Mouse (Mus musculus): ENCODE measurements around the gene Uchl1. TPM values are rescaled to one million over a fixed set of nuclear protein-coding genes. Genes with fewer than 3 reads are reported as not detected.

Uchl1 gene
- total and polyA plus RNA-seq, 3 experiments: 0.33 TPM; not detected in 2

GRCm38 (mm10) chr5:66729306-66729705 lies 53.4 kb downstream of the Uchl1 start:
- no peaks in the 10 kb centered on the region for H3K4me1 ChIP-seq (ENCODE audit: insufficient read depth, low read depth, low read length)
- no peak for TF ChIP-seq CTCF (IDR thresholded peaks at IDR 0.05; ENCODE audit: low read depth, low read length)
- no peaks in the 10 kb centered on the region for H3K27me3 ChIP-seq (ENCODE audit: insufficient read depth, low read length)
- DNase-seq (ENCODE audit: low spot score) (no peak), ATAC-seq (ENCODE audit: extremely low read depth, insufficient number of reproducible peaks, low FRiP score, poor library complexity, severe bottlenecking) (no peak)
- no peaks in the 10 kb centered on the region for H3K36me3 ChIP-seq (replicated peaks)
- no peak overlapping the region for H3K4me3 ChIP-seq (ENCODE audit: low read depth, low read length)
- peaks cover 46% of the 10 kb centered on the region for H3K9me3 ChIP-seq (replicated peaks)

GRCm38 (mm10) chr5:66730621-66731301 lies 54.9 kb downstream of the Uchl1 start:
- TF ChIP-seq TAL1 (conservative IDR thresholded peaks at IDR 0.05; ENCODE audit: low read depth, low read length) (no peak), CTCF (IDR thresholded peaks at IDR 0.05; ENCODE audit: low read depth, low read length) (no peak), GATA1 (IDR thresholded peaks at IDR 0.05; ENCODE audit: borderline replicate concordance, low read length) (no peak), GATA2 (IDR thresholded peaks at IDR 0.05; ENCODE audit: borderline replicate concordance, low read depth, low read length) (no peak), POLR2AphosphoS5 (IDR thresholded peaks at IDR 0.05; ENCODE audit: insufficient replicate concordance, low read depth, low read length) (no peak)

GRCm38 (mm10) chr5:66731302-66731697 lies 55.4 kb downstream of the Uchl1 start:
- Histone ChIP-seq H3K4me3 (ENCODE audit: low read depth, low read length) (no peak overlapping the region), H3K36me3 (replicated peaks) (no peaks in the 10 kb centered on the region), H3K9me3 (replicated peaks) (peaks cover 43% of the 10 kb centered on the region), H3K27me3 (ENCODE audit: insufficient read depth, low read length) (no peaks in the 10 kb centered on the region), H3K4me1 (ENCODE audit: insufficient read depth, low read depth, low read length) (no peaks in the 10 kb centered on the region)
- no peak for DNase-seq (ENCODE audit: low spot score)
- TF ChIP-seq GATA2 (IDR thresholded peaks at IDR 0.05; ENCODE audit: borderline replicate concordance, low read depth, low read length) (no peak), CTCF (IDR thresholded peaks at IDR 0.05; ENCODE audit: low read depth, low read length) (no peak), TAL1 (conservative IDR thresholded peaks at IDR 0.05; ENCODE audit: low read depth, low read length) (no peak), GATA1 (IDR thresholded peaks at IDR 0.05; ENCODE audit: borderline replicate concordance, low read length) (no peak), POLR2AphosphoS5 (IDR thresholded peaks at IDR 0.05; ENCODE audit: insufficient replicate concordance, low read depth, low read length) (no peak)
- no peak for ATAC-seq (ENCODE audit: extremely low read depth, insufficient number of reproducible peaks, low FRiP score, poor library complexity, severe bottlenecking)

More at GRCm38 (mm10) chr5:66730621-66731301, 54.9 kb downstream of the Uchl1 start:
- Histone ChIP-seq H3K36me3 (replicated peaks) (no peaks in the 10 kb centered on the region), H3K9me3 (replicated peaks) (peaks cover 41% of the 10 kb centered on the region), H3K4me3 (ENCODE audit: low read depth, low read length) (no peak overlapping the region), H3K27me3 (ENCODE audit: insufficient read depth, low read length) (no peaks in the 10 kb centered on the region), H3K4me1 (ENCODE audit: insufficient read depth, low read depth, low read length) (no peaks in the 10 kb centered on the region)
- DNase-seq (ENCODE audit: low spot score) (no peak), ATAC-seq (ENCODE audit: extremely low read depth, insufficient number of reproducible peaks, low FRiP score, poor library complexity, severe bottlenecking) (no peak)

GRCm38 (mm10) chr5:66733556-66733955 lies 57.7 kb downstream of the Uchl1 start:
- H3K27me3 ChIP-seq (ENCODE audit: insufficient read depth, low read length): no peaks in the 10 kb centered on the region
- DNase-seq (ENCODE audit: low spot score) (no peak), ATAC-seq (ENCODE audit: extremely low read depth, insufficient number of reproducible peaks, low FRiP score, poor library complexity, severe bottlenecking) (no peak)
- H3K4me1 ChIP-seq (ENCODE audit: insufficient read depth, low read depth, low read length): no peaks in the 10 kb centered on the region
- no peak overlapping the region for H3K4me3 ChIP-seq (ENCODE audit: low read depth, low read length)
- no peaks in the 10 kb centered on the region for H3K36me3 ChIP-seq (replicated peaks)
- H3K9me3 ChIP-seq (replicated peaks): peaks cover 35% of the 10 kb centered on the region
- TF ChIP-seq GATA1 (IDR thresholded peaks at IDR 0.05; ENCODE audit: borderline replicate concordance, low read length) (no peak), POLR2AphosphoS5 (IDR thresholded peaks at IDR 0.05; ENCODE audit: insufficient replicate concordance, low read depth, low read length) (no peak), TAL1 (conservative IDR thresholded peaks at IDR 0.05; ENCODE audit: low read depth, low read length) (no peak), GATA2 (IDR thresholded peaks at IDR 0.05; ENCODE audit: borderline replicate concordance, low read depth, low read length) (no peak), CTCF (IDR thresholded peaks at IDR 0.05; ENCODE audit: low read depth, low read length) (no peak)

Other genes with a start within 250 kb of the Uchl1 start
- not detected in 2 replicates for gene Apbb2, start 57.3 kb upstream of the Uchl1 start, total RNA-seq (2014; fragmentation: Nextera tagmentation)
- gene Apbb2, start 57.3 kb upstream of the Uchl1 start, total RNA-seq (2017): 0.12 and 0.16 TPM in 2 replicates
- gene Apbb2, start 57.3 kb upstream of the Uchl1 start, polyA plus RNA-seq (2012): not detected in 2 replicates
- gene Limch1, start 69.7 kb downstream of the Uchl1 start, total RNA-seq (2014; fragmentation: Nextera tagmentation): not detected in 2 replicates
- 0.23 and 0.33 TPM in 2 replicates for gene Limch1, start 69.7 kb downstream of the Uchl1 start, total RNA-seq (2017)
- gene Limch1, start 69.7 kb downstream of the Uchl1 start, polyA plus RNA-seq (2012): not detected in 2 replicates